Mouse (Mus musculus) stomach, embryonic 16.5 days (tissue): ENCODE measurements around the gene Snta1. TPM values are rescaled to one million over a fixed set of nuclear protein-coding genes. Genes with fewer than 3 reads are reported as not detected.

Experiments used
- ATAC-seq: fragments of 200-750 bp; cut with Nextera tagmentation; 2 replicates; pipeline ENCODE4 v1.8.0; 2017; ENCODE audit warnings: moderate number of reproducible peaks, moderate TSS enrichment; ENCODE audit not compliant: insufficient read depth, low FRiP score
- H3K27ac ChIP-seq: fragments of 300-500 bp; sonication (generic); 2 replicates; pipeline ENCODE4 v1.5.1; 2014; ENCODE audit warnings: low read length
- H3K27me3 ChIP-seq: fragments of 300-500 bp; sonication (generic); 2 replicates; pipeline ENCODE4 v1.6.1; 2014; ENCODE audit warnings: low read length, control low read depth, mixed read lengths; ENCODE audit not compliant: control insufficient read depth, insufficient read depth
- H3K36me3 ChIP-seq: fragments of 300-500 bp; sonication (generic); 2 replicates; pipeline ENCODE4 v1.6.1; 2014; ENCODE audit warnings: low read length; ENCODE audit not compliant: control insufficient read depth, insufficient read depth
- H3K4me1 ChIP-seq: fragments of 300-500 bp; sonication (generic); 2 replicates; pipeline ENCODE4 v1.6.1; 2014; ENCODE audit warnings: low read length, control low read depth, mixed read lengths; ENCODE audit not compliant: control insufficient read depth, insufficient read depth
- H3K4me2 ChIP-seq: fragments of 300-500 bp; sonication (generic); 2 replicates; pipeline ENCODE4 v1.6.1; 2014; ENCODE audit warnings: low read depth, low read length, mixed read lengths
- H3K4me3 ChIP-seq: fragments of 300-500 bp; sonication (generic); replicated peaks from 2 replicates; pipeline ENCODE4 v1.5.1; 2014; ENCODE audit warnings: mild to moderate bottlenecking, low read length
- H3K9ac ChIP-seq: fragments of 300-500 bp; sonication (generic); 2 replicates; pipeline ENCODE4 v1.6.1; 2014; ENCODE audit warnings: low read length
- H3K9me3 ChIP-seq: fragments of 300-500 bp; sonication (generic); replicated peaks from 2 replicates; pipeline ENCODE4 v1.6.1; 2016; ENCODE audit warnings: low read length, control low read depth; ENCODE audit not compliant: control insufficient read depth
- WGBS: fragments of 180-500 bp; shearing (Covaris S2); extraction: QIAGEN DNeasy Blood & Tissue Kit; methylation state at CpG from one replicate; pipeline ENCODE4 v1.1.7; 2014; 5-methylcytosine and 5-hydroxymethylcytosine counted together
- polyA plus RNA-seq: library from polyadenylated mRNA; unstranded; fragments of >200 nt; fragmentation: Nextera tagmentation; extraction: Ambion mirVana; gene quantifications from 2 replicates; pipeline ENCODE4 v1.2.1, GENCODE M21; 2015

The Snta1 gene
- polyA plus RNA-seq, 1 experiment from 2014 or later, result 7.9 TPM

DNA sequence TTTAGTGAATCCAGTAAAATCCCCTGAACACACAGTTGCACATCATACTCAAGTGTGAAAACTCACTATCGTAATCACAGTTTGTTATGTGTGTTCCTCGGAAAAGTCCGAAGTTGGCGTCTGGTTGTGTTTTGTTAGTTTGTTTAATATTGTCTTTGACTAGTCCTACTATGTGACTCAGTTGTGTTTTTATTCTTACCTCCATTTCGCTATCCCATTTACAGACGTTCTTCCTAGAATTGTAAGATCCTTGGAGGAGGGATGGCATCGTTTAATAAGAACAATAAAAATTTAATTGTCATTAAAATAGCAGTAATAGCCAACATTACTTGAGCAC, 29.3 kb upstream of the Snta1 start:
- peak overlapping the region; percentile 95 for H3K9ac ChIP-seq
- H3K4me2 ChIP-seq, result peak overlapping the region; percentile 73
- H3K4me3 ChIP-seq, result peak overlapping the region; percentile 97
- no peak for ATAC-seq
- H3K36me3 ChIP-seq, result no peaks in the 10 kb centered on the region
- H3K9me3 ChIP-seq, result no peaks in the 10 kb centered on the region
- H3K27me3 ChIP-seq, result no peaks in the 10 kb centered on the region
- WGBS, result 13% methylated on average over 7 of the region's 7 CpGs
- H3K27ac ChIP-seq, result peak overlapping the region; percentile 96
- H3K4me1 ChIP-seq, result peaks cover 13% of the 10 kb centered on the region

DNA sequence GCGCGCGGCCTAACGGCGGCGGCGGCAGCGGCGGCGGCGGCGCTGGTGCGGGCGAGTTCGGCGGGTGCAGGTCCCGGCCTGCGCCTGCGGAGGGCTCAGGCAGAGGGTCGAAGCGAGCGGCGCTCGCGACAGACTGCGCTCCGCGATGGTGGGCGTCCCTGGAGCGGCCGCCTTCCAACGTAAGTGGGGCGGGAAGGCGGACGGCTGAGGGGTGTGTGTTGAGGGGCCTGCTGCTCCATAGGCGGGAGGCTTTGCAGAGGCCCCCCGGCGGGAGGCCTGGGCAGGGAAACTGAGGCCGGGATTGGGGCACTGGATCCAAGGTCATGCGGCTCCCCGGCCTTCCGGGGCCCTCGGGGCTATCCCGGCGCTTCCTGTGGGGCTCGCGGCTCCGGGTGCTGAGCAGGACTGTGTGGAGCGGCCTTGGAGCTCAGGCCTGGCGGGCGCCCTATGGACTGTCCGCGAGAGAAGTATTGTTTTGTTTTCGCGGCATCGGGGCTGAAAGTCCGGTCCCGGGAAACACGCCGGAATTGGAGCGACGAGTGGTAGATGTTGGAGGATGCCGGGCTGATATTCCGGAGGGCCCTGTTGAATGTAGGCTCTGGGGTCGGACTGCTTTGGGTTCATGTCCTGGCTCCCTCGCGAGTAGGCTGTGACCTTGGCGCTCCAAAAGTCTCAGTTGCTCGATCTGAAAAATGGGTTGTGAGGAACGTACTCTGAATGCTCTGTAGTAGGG, 28.7 kb upstream of the Snta1 start, which contains the start of gene Cbfa2t2:
Cbfa2t2 (plus strand) TSS at position 24 of the 733 bp plus-strand sequence.
- Histone ChIP-seq H3K9me3 (no peaks in the 10 kb centered on the region), H3K4me3 (peak within 1 kb of the TSS; percentile 97), H3K27me3 (no peaks in the 10 kb centered on the region), H3K36me3 (no peaks in the 10 kb centered on the region), H3K27ac (peak within 1 kb of the TSS; percentile 96), H3K4me1 (peaks cover 13% of the 10 kb centered on the region), H3K4me2 (peak within 1 kb of the TSS; percentile 73), H3K9ac (peak within 1 kb of the TSS; percentile 95)
- WGBS, result under 1% methylated on average over 65 of the region's 70 CpGs
- peak; percentile 73 for ATAC-seq

DNA sequence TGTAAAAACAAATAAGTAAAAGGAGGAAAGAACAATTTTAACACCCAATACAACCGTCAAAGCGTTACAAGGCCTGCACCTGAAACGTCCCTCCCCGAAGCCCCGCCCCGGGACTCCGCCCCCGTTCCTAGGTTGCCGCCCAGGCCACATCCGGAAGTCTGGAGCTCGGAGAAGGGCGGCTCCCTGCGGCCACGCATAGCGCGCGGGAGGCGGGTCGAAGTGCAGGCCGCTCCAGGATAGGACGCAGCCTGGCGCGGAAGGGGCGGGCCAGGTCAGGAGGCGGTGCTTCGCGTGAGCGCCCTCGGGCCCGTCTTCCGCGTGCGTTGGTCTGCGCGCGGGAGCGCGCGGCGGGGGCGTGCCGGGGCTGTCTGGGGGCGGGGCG, 28.2 kb upstream of the Snta1 start:
- H3K36me3 ChIP-seq, result no peaks in the 10 kb centered on the region
- ATAC-seq, result peak; percentile 100
- peak overlapping the region; percentile 40 for H3K27ac ChIP-seq
- peak overlapping the region; percentile 97 for H3K4me3 ChIP-seq
- peak overlapping the region; percentile 51 for H3K4me2 ChIP-seq
- no peaks in the 10 kb centered on the region for H3K27me3 ChIP-seq
- under 1% methylated on average over 43 of the region's 44 CpGs for WGBS
- H3K4me1 ChIP-seq, result peaks cover 13% of the 10 kb centered on the region
- H3K9me3 ChIP-seq, result no peaks in the 10 kb centered on the region
- H3K9ac ChIP-seq, result peak overlapping the region; percentile 95

DNA sequence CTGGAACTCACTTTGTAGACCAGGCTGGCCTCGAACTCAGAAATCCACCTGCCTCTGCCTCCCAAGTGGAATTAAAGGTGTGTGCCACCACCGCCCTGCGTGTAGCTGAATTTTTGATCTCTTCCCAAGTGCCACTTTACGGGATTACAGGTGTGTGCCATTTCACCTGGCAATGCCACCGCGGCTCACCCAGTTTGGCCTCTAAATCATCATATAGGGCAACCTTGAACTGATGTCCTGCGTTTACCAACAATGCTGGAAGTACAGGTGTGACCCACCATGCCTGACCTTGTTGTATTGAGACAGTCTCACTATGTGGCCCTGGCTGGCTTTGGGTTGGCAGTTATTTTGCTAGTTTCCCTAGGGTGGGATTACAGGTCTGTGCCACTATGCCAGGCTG, 26.8 kb upstream of the Snta1 start:
- ATAC-seq, result no peak
- Histone ChIP-seq H3K27ac (no peak overlapping the region), H3K36me3 (no peaks in the 10 kb centered on the region), H3K4me2 (no peak overlapping the region), H3K4me1 (peaks cover 13% of the 10 kb centered on the region), H3K27me3 (no peaks in the 10 kb centered on the region), H3K9me3 (no peaks in the 10 kb centered on the region), H3K9ac (no peak overlapping the region), H3K4me3 (no peak overlapping the region)
- 92% methylated on average over 7 of the region's 7 CpGs for WGBS

DNA sequence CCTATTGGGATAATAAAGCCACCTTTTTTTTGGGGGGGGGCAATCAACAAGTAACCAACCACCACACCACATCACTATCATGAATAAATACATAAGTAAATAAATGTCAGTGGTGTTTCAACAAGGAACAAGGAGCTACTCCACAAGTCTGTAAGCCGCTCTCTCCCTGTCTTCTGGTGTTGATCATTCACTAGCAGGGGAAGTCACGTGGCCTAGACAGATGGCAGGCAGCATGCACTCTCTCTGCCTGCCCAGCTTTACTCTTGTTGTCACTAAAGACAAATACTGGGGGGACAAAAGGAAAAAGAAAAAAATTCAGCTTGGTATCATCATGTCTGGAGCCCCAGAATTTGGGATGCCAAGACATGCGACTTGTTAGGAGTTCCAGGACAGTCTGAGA, 25.5 kb upstream of the Snta1 start:
- H3K4me3 ChIP-seq, result no peak overlapping the region
- no peaks in the 10 kb centered on the region for H3K36me3 ChIP-seq
- H3K9me3 ChIP-seq, result no peaks in the 10 kb centered on the region
- no peak overlapping the region for H3K9ac ChIP-seq
- H3K27ac ChIP-seq, result no peak overlapping the region; the same call in 1 of the 2 replicates
- no peak for ATAC-seq
- peaks cover 10% of the 10 kb centered on the region; the same call in 1 of the 2 replicates for H3K4me1 ChIP-seq
- no peak overlapping the region for H3K4me2 ChIP-seq
- no peaks in the 10 kb centered on the region for H3K27me3 ChIP-seq
- WGBS, result 57% methylated on average over 3 of the region's 3 CpGs

- no peak for ATAC-seq
- Histone ChIP-seq H3K4me3 (no peak overlapping the region), H3K27me3 (no peaks in the 10 kb centered on the region), H3K4me2 (no peak overlapping the region), H3K4me1 (peaks cover 6% of the 10 kb centered on the region; the same call in 1 of the 2 replicates), H3K27ac (0 out of 2 replicates have a peak overlapping the region, but pooled peaks have one; percentile 25), H3K9ac (no peak overlapping the region), H3K36me3 (no peaks in the 10 kb centered on the region), H3K9me3 (no peaks in the 10 kb centered on the region)
- WGBS, result 67% methylated on average over 2 of the region's 2 CpGs
Measured at GRCm38 (mm10) chr2:154432696-154433095, 24.8 kb upstream of the Snta1 start.

DNA sequence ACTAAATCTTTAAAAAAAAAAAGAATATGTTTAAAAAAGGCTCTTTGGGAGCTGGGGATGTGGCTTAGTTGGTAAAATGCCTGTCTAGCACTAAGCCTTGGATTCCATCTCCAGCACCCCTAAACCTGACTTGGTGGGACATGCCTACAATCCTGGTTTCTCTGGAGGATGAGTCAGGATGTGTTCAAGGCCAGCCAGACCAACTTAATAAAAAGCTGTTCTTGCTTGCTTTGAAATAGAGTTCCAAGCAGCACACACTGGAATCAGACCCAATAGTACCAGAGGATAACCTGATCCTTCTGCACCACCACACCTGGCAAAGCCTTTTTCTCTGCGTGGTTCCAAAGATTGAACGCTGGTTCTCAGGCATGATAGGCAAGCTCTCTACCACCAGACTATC, 22.7 kb upstream of the Snta1 start:
- H3K27ac ChIP-seq, result no peak overlapping the region
- H3K9me3 ChIP-seq, result no peaks in the 10 kb centered on the region; the same call in 1 of the 2 replicates
- H3K36me3 ChIP-seq, result no peaks in the 10 kb centered on the region
- no peak overlapping the region for H3K9ac ChIP-seq
- no peaks in the 10 kb centered on the region for H3K27me3 ChIP-seq
- ATAC-seq, result no peak
- H3K4me1 ChIP-seq, result peaks cover 7% of the 10 kb centered on the region
- no peak overlapping the region for H3K4me2 ChIP-seq
- H3K4me3 ChIP-seq, result no peak overlapping the region
- 99% methylated on average over 2 of the region's 2 CpGs for WGBS

DNA sequence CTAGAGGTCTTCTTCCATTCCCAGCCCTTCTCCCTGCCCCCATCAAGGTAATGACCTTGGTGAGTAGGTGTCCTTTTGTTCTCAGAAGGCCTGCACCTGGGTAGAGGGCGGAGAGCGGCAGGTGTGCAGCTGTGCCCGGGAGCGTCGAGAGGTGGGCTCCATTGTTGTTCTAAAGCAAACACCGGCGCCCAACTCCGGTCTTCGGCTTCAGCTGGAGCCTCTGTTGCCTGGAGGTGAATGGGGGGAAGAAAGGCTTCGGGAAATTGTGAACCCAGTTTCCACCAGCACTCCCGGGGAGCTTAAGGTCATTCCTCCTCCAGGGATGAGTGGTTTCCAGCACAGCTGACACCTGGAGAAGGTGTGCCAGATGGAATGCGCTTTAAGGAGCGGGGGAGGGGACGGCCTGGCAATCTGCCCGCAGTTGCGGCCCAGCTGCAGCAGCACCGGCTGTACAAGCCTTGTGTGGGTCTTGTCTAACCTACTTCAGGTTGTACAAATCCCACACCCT, 20.0 kb upstream of the Snta1 start:
- peak; percentile 85 for ATAC-seq
- H3K4me2 ChIP-seq, result peak overlapping the region; percentile 39
- peak overlapping the region; percentile 55 for H3K27ac ChIP-seq
- peak overlapping the region; percentile 9; the same call in 1 of the 2 replicates for H3K4me3 ChIP-seq
- no peaks in the 10 kb centered on the region for H3K36me3 ChIP-seq
- peak overlapping the region; percentile 2; the same call in 1 of the 2 replicates for H3K9ac ChIP-seq
- no peaks in the 10 kb centered on the region; the same call in 1 of the 2 replicates for H3K9me3 ChIP-seq
- H3K4me1 ChIP-seq, result peaks cover 7% of the 10 kb centered on the region
- H3K27me3 ChIP-seq, result no peaks in the 10 kb centered on the region
- 15% methylated on average over 17 of the region's 17 CpGs for WGBS
